Comparison of ENCODE assay signal across 17 mouse cellular contexts in genomic region chr14:123219590-123219989, GRCm38 (mm10).
A peak's percentile ranks its signal among the peaks of the same experiment; 100 is the strongest.
DNase-seq lines count a peak whose midpoint lies in the region; ATAC-seq and TF ChIP-seq lines count a peak whose summit lies in the region.
"Had no signal": no experiment of that assay in that cellular context is flagged by ENCODE, and none has a peak within 500 bp of the region (broad histone marks: within the 10 kb centered on the region; RNA-seq: fewer than 3 reads in every experiment).

No protein-coding gene starts in this region.

- peak; percentile 16 for DNase-seq in embryonic facial prominence, embryonic 14.5 days (ENCODE audit: low spot score)
- DNase-seq in embryonic facial prominence, embryonic 10.5 days (ENCODE audit: low spot score): no peak
- no peak for DNase-seq in frontal cortex, postnatal 14 days (ENCODE audit: low spot score in 2 of 2)
- peak; percentile 48 for DNase-seq in brain, adult 2 months (ENCODE audit: low read depth, low spot score)
- DNase-seq in forebrain, postnatal 0 days: peak; percentile 62
- DNase-seq in heart, postnatal 14 days: no peak
- DNase-seq: adrenal gland, postnatal 10 days; cerebellum, adult 2 months; cerebellum, postnatal 10 days; gastrocnemius, postnatal 36 days; heart, adult 18-20 months; heart, postnatal 10 days; kidney, adult 11 months had no signal

- WGBS in embryonic facial prominence, embryonic 14.5 days: 79% methylated on average over 1 of the region's 1 CpGs
- 85% methylated on average over 1 of the region's 1 CpGs for WGBS in embryonic facial prominence, embryonic 10.5 days
- whole genome bisulfite sequencing in forebrain, postnatal 0 days: 46% methylated on average over 1 of the region's 1 CpGs

- no peak overlapping the region for H3K4me2 ChIP-seq in embryonic facial prominence, embryonic 14.5 days (ENCODE audit: low read depth, low read length)
- no peak overlapping the region for H3K4me2 ChIP-seq in forebrain, postnatal 0 days (ENCODE audit: low read depth)
- H3K4me2 ChIP-seq: hindbrain, embryonic 13.5 days had no signal

- no peaks in the 10 kb centered on the region for H3K4me1 ChIP-seq in embryonic facial prominence, embryonic 14.5 days (ENCODE audit: control insufficient read depth, insufficient read depth, low read length)
- no peaks in the 10 kb centered on the region for H3K4me1 ChIP-seq in embryonic facial prominence, embryonic 10.5 days
- H3K4me1 ChIP-seq in forebrain, postnatal 0 days (ENCODE audit: insufficient read depth): no peaks in the 10 kb centered on the region
- H3K4me1 ChIP-seq: heart, embryonic 10.5 days; hindbrain, embryonic 13.5 days had no signal

- intact Hi-C loops in heart, postnatal 14 days (cut with DNase I): no loop called here

- H3K36me3 ChIP-seq in embryonic facial prominence, embryonic 14.5 days (ENCODE audit: control insufficient read depth, insufficient read depth, low read length): no peaks in the 10 kb centered on the region
- H3K36me3 ChIP-seq in embryonic facial prominence, embryonic 10.5 days (replicated peaks): no peaks in the 10 kb centered on the region
- H3K36me3 ChIP-seq in forebrain, postnatal 0 days (ENCODE audit: insufficient read depth): no peaks in the 10 kb centered on the region
- H3K36me3 ChIP-seq: heart, embryonic 10.5 days; hindbrain, embryonic 13.5 days had no signal

- no peak overlapping the region for H3K27ac ChIP-seq in embryonic facial prominence, embryonic 14.5 days (replicated peaks; ENCODE audit: low read depth, low read length)
- H3K27ac ChIP-seq in embryonic facial prominence, embryonic 10.5 days (replicated peaks): no peak overlapping the region
- H3K27ac ChIP-seq in forebrain, postnatal 0 days (ENCODE audit: low read depth, low read length): no peak overlapping the region
- H3K27ac ChIP-seq: heart, embryonic 10.5 days; hindbrain, embryonic 13.5 days; hindbrain, postnatal 0 days had no signal

- no peak overlapping the region for H3K4me3 ChIP-seq in embryonic facial prominence, embryonic 14.5 days (ENCODE audit: low read depth, low read length)
- no peak overlapping the region for H3K4me3 ChIP-seq in embryonic facial prominence, embryonic 10.5 days
- H3K4me3 ChIP-seq in forebrain, postnatal 0 days (ENCODE audit: low read depth, low read length): no peak overlapping the region
- H3K4me3 ChIP-seq: heart, embryonic 10.5 days; hindbrain, embryonic 13.5 days had no signal

- no peaks in the 10 kb centered on the region for H3K27me3 ChIP-seq in embryonic facial prominence, embryonic 14.5 days (replicated peaks; ENCODE audit: control insufficient read depth, insufficient read depth, low read length)
- H3K27me3 ChIP-seq in embryonic facial prominence, embryonic 10.5 days (replicated peaks; ENCODE audit: low read depth, poor library complexity, severe bottlenecking): no peaks in the 10 kb centered on the region
- H3K27me3 ChIP-seq in forebrain, postnatal 0 days (ENCODE audit: insufficient read depth, low read length): no peaks in the 10 kb centered on the region; the same call in 1 of the 2 replicates
- H3K27me3 ChIP-seq: hindbrain, embryonic 13.5 days had no signal

- no peak for ATAC-seq in embryonic facial prominence, embryonic 14.5 days (ENCODE audit: low read depth)
- peak; percentile 65 for ATAC-seq in frontal cortex, adult (ENCODE audit: low TSS enrichment)
- peak; percentile 90 for ATAC-seq in forebrain, postnatal 0 days
- ATAC-seq: hindbrain, postnatal 0 days had no signal

- H3K9ac ChIP-seq in embryonic facial prominence, embryonic 14.5 days (ENCODE audit: low read depth, low read length): no peak overlapping the region
- no peak overlapping the region for H3K9ac ChIP-seq in forebrain, postnatal 0 days
- H3K9ac ChIP-seq: hindbrain, embryonic 13.5 days had no signal

- TF ChIP-seq CTCF in forebrain, postnatal 0 days (IDR thresholded peaks at IDR 0.05; ENCODE audit: low read depth): no peak

- no peaks in the 10 kb centered on the region for H3K9me3 ChIP-seq in embryonic facial prominence, embryonic 14.5 days (ENCODE audit: control insufficient read depth, low read length)
- no peaks in the 10 kb centered on the region for H3K9me3 ChIP-seq in embryonic facial prominence, embryonic 10.5 days
- no peaks in the 10 kb centered on the region for H3K9me3 ChIP-seq in forebrain, postnatal 0 days (ENCODE audit: low read length)
- H3K9me3 ChIP-seq: heart, embryonic 10.5 days; hindbrain, embryonic 13.5 days had no signal

Comparison
In these comparisons a context has a peak if more than half of its experiments do, and no peak if none do; other contexts are left out.
1. DNase-seq: peak in embryonic facial prominence, embryonic 14.5 days (single experiment), brain, adult 2 months (single experiment) and forebrain, postnatal 0 days (single experiment); none in embryonic facial prominence, embryonic 10.5 days (single experiment), frontal cortex, postnatal 14 days (0 of 2) and heart, postnatal 14 days (0 of 2).